Mouse (Mus musculus) small intestine, adult 2 months (tissue): ENCODE results near the gene Pa2g4.
"Not testable (repeated sequence)": the region's sequence is repeated elsewhere in the genome, so short reads cannot be mapped to it uniquely, and the experiment has no call there.

ENCODE experiments used
- CTCF ChIP-seq: fragments of 200-500 bp; IDR thresholded peaks from 2 replicates; pipeline ENCODE4 v1.5.1; 2012; ENCODE audit warnings: low read depth, mild to moderate bottlenecking, control low read depth, inconsistent platforms, low read length, moderate library complexity, mixed read lengths; ENCODE audit not compliant: insufficient replicate concordance, insufficient read length; ENCODE audit errors: extremely low read depth
- POLR2A ChIP-seq: fragments of 200-500 bp; IDR thresholded peaks from 2 replicates; pipeline ENCODE4 v1.6.1; 2012; ENCODE audit warnings: low read depth, mild to moderate bottlenecking, control low read depth, inconsistent platforms, low read length, moderate library complexity

DNA sequence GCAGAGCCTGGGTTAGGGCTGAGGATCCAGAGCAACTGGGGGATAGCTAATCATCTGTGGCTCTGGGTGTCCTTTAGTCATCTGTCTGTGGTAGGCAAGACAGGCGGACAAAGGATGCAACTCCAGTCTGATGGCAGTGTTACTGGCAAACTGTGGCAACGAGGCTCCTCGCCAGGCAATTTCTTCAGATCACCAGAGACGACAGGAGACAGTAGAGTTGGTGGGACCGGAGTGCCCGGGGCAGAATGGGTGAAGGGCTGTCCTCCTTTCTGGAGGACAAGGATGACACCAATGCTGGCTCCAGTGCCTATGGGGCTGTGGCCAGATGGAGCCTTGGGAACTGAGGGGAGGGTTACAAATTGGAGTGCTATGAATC lies 16.1 kb downstream of the Pa2g4 start:
- TF ChIP-seq CTCF, POLR2A: not testable (repeated sequence)
